Mouse (Mus musculus): Measurements from ENCODE around the gene Olfr794.

Olfr794 gene

GRCm38 (mm10) chr10:129567355-129567754 lies at the start of gene Olfr794:
Gene Olfr794, plus strand, starts transcription at chr10:129567655.
- DNase-seq, result no peak

GRCm38 (mm10) chr10:129521492-129521891 lies 46.0 kb upstream of the Olfr794 start, which contains the start of gene Olfr791:
Gene Olfr791, plus strand, starts transcription at chr10:129521792.
- no peak for DNase-seq

GRCm38 (mm10) chr10:129538862-129539261 lies 28.6 kb upstream of the Olfr794 start, which contains the start of gene Olfr792:
Gene Olfr792, plus strand, starts transcription at chr10:129539162.
- no peak for DNase-seq

GRCm38 (mm10) chr10:129549354-129549753 lies 18.1 kb upstream of the Olfr794 start:
- no peak for DNase-seq

GRCm38 (mm10) chr10:129577066-129577465 lies 9.6 kb downstream of the Olfr794 start:
- no peak for DNase-seq

- DNase-seq, result no peak
These were observed 45.0 kb downstream of the Olfr794 start, which contains the start of gene Olfr796 for GRCm38 (mm10) chr10:129612470-129612869. Gene Olfr796, minus strand, starts transcription at chr10:129612570.

GRCm38 (mm10) chr10:129621724-129622123 lies 54.3 kb downstream of the Olfr794 start:
- DNase-seq, result no peak
